Mouse (Mus musculus): ENCODE results near the gene Nsun7.
"Not testable (repeated sequence)": the region's sequence is repeated elsewhere in the genome, so short reads cannot be mapped to it uniquely, and the experiment has no call there.

Gene Nsun7

GRCm38 (mm10) chr5:66259756-66260448 lies at the start of gene Nsun7:
Gene Nsun7 (plus strand): TSS chr5:66259897.
- peak; percentile 32 for DNase-seq (ENCODE audit: low read depth)

- no peak for DNase-seq (ENCODE audit: low read depth)
Observed at GRCm38 (mm10) chr5:66214395-66214935, 45.2 kb upstream of the Nsun7 start.

- no peak for DNase-seq (ENCODE audit: low read depth)
Observed at GRCm38 (mm10) chr5:66215569-66216277, 44.0 kb upstream of the Nsun7 start.

GRCm38 (mm10) chr5:66219692-66220091 lies 40.0 kb upstream of the Nsun7 start:
- DNase-seq (ENCODE audit: low read depth), result no peak

GRCm38 (mm10) chr5:66220620-66221019 lies 39.1 kb upstream of the Nsun7 start:
- DNase-seq (ENCODE audit: low read depth), result no peak

- DNase-seq (ENCODE audit: low read depth), result no peak
Observed at GRCm38 (mm10) chr5:66222916-66223315, 36.8 kb upstream of the Nsun7 start.

- no peak for DNase-seq (ENCODE audit: low read depth)
Observed at GRCm38 (mm10) chr5:66226526-66226925, 33.2 kb upstream of the Nsun7 start.

- DNase-seq (ENCODE audit: low read depth), result no peak
Observed at GRCm38 (mm10) chr5:66231660-66232269, 27.9 kb upstream of the Nsun7 start.

- DNase-seq (ENCODE audit: low read depth), result no peak
Observed at GRCm38 (mm10) chr5:66232456-66232855, 27.2 kb upstream of the Nsun7 start.

GRCm38 (mm10) chr5:66241894-66242293 lies 17.8 kb upstream of the Nsun7 start:
- DNase-seq (ENCODE audit: low read depth), result peak; percentile 61

- no peak for DNase-seq (ENCODE audit: low read depth)
Observed at GRCm38 (mm10) chr5:66243467-66243866, 16.2 kb upstream of the Nsun7 start.

- no peak for DNase-seq (ENCODE audit: low read depth)
Observed at GRCm38 (mm10) chr5:66244043-66244660, 15.5 kb upstream of the Nsun7 start.

GRCm38 (mm10) chr5:66245958-66246497 lies 13.7 kb upstream of the Nsun7 start:
- no peak for DNase-seq (ENCODE audit: low read depth)

- DNase-seq (ENCODE audit: low read depth), result no peak
Observed at GRCm38 (mm10) chr5:66253219-66253618, 6.5 kb upstream of the Nsun7 start.

- DNase-seq (ENCODE audit: low read depth), result no peak
Observed at GRCm38 (mm10) chr5:66255044-66255443, 4.7 kb upstream of the Nsun7 start.

GRCm38 (mm10) chr5:66259000-66259399 lies 697 bp upstream of the Nsun7 start:
- no peak for DNase-seq (ENCODE audit: low read depth)

GRCm38 (mm10) chr5:66259431-66259755 lies 304 bp upstream of the Nsun7 start:
- not testable (repeated sequence) for DNase-seq (ENCODE audit: low read depth)

GRCm38 (mm10) chr5:66262475-66262874 lies 2.8 kb downstream of the Nsun7 start:
- no peak for DNase-seq (ENCODE audit: low read depth)

GRCm38 (mm10) chr5:66263398-66263797 lies 3.7 kb downstream of the Nsun7 start:
- DNase-seq (ENCODE audit: low read depth), result peak; percentile 45

GRCm38 (mm10) chr5:66269616-66270015 lies 9.9 kb downstream of the Nsun7 start:
- DNase-seq (ENCODE audit: low read depth), result no peak

- no peak for DNase-seq (ENCODE audit: low read depth)
Observed at GRCm38 (mm10) chr5:66271141-66271540, 11.4 kb downstream of the Nsun7 start.

- DNase-seq (ENCODE audit: low read depth), result no peak
Observed at GRCm38 (mm10) chr5:66274417-66274816, 14.7 kb downstream of the Nsun7 start.

Measured in naive thymus-derived CD4-positive, alpha-beta T cell, adult 2 months (primary cell).